ENCODE assay signal across 12 mouse cellular contexts in genomic region chr9:70924763-70925162, GRCm38 (mm10). TPM values are rescaled to one million over a fixed set of nuclear protein-coding genes. Genes with fewer than 3 reads are reported as not detected.
A peak's percentile ranks its signal among the peaks of the same experiment; 100 is the strongest.
DNase-seq lines count a peak whose midpoint lies in the region; ATAC-seq and TF ChIP-seq lines count a peak whose summit lies in the region.
"Had no signal": no experiment of that assay in that cellular context is flagged by ENCODE, and none has a peak within 500 bp of the region (broad histone marks: within the 10 kb centered on the region; RNA-seq: fewer than 3 reads in every experiment).

No protein-coding gene starts in this region.

- in situ Hi-C loops in Patski (cut with MboI; ENCODE audit: low pct_unique_long_range_greater_than_20kb), result no loop called here

- peak overlapping the region; percentile 83; the same call in 1 of the 2 replicates for H3K27ac ChIP-seq in heart, embryonic 10.5 days
- H3K27ac ChIP-seq in stomach, postnatal 0 days (replicated peaks), result no peak overlapping the region
- H3K27ac ChIP-seq: neural tube, embryonic 15.5 days had no signal

- no peak overlapping the region for H3K9ac ChIP-seq in stomach, postnatal 0 days (ENCODE audit: low read length)
- H3K9ac ChIP-seq: neural tube, embryonic 15.5 days had no signal

- H3K36me3 ChIP-seq in heart, embryonic 10.5 days, result no peaks in the 10 kb centered on the region
- H3K36me3 ChIP-seq in stomach, postnatal 0 days (ENCODE audit: control insufficient read depth, insufficient read depth, low read length), result no peaks in the 10 kb centered on the region
- H3K36me3 ChIP-seq: G1E; neural tube, embryonic 15.5 days had no signal

- no peak for DNase-seq in heart, embryonic 10.5 days (ENCODE audit: low spot score)
- no peak for DNase-seq in heart, adult 9 months (ENCODE audit: low spot score in 2 of 2)
- DNase-seq in spleen, adult 12 weeks (ENCODE audit: low spot score), result peak; percentile 32
- no peak for DNase-seq in spleen, postnatal 14 days (ENCODE audit: low spot score in 2 of 2)
- no peak for DNase-seq in Patski (ENCODE audit: low read depth, low spot score)
- no peak for DNase-seq in stomach, postnatal 0 days (ENCODE audit: low spot score)
- no peak for DNase-seq in urinary bladder, postnatal 4 days (ENCODE audit: low spot score in 2 of 2)
- DNase-seq: kidney, adult 18-20 months; left cerebral cortex, postnatal 4 days had no signal

- WGBS in heart, embryonic 10.5 days, result 85% methylated on average over 3 of the region's 3 CpGs
- 93% methylated on average over 3 of the region's 3 CpGs for WGBS in stomach, postnatal 0 days

- no peak for ATAC-seq in Patski
- ATAC-seq in stomach, postnatal 0 days (ENCODE audit: low FRiP score, low TSS enrichment), result no peak
- ATAC-seq: midbrain, embryonic 16.5 days had no signal

- no peaks in the 10 kb centered on the region for H3K27me3 ChIP-seq in heart, embryonic 10.5 days (ENCODE audit: insufficient read depth, poor library complexity, severe bottlenecking)
- H3K27me3 ChIP-seq in Patski, result no peaks in the 10 kb centered on the region
- H3K27me3 ChIP-seq in stomach, postnatal 0 days (ENCODE audit: control insufficient read depth, insufficient read depth, low read length), result no peaks in the 10 kb centered on the region
- H3K27me3 ChIP-seq: neural tube, embryonic 15.5 days had no signal

- POLR2A ChIA-PET in Patski (lab: Charles Lee), result no interaction called here

- H3K4me1 ChIP-seq in heart, embryonic 10.5 days, result peaks cover 33% of the 10 kb centered on the region
- H3K4me1 ChIP-seq in stomach, postnatal 0 days (replicated peaks; ENCODE audit: control insufficient read depth, insufficient read depth), result peaks cover 3% of the 10 kb centered on the region; the same call in 1 of the 2 replicates

- no peak overlapping the region for H3K4me2 ChIP-seq in stomach, postnatal 0 days (replicated peaks; ENCODE audit: low read depth)
- H3K4me2 ChIP-seq: neural tube, embryonic 15.5 days had no signal

- no peak for TF ChIP-seq EP300 in stomach, postnatal 0 days (optimal IDR thresholded peaks at IDR 0.05)

- CTCF ChIA-PET in Patski (lab: Charles Lee), result interaction anchor here (1.2 kb wide), 1 partner anchor 27 kb away, joined by 3 read pairs; the partner anchor contains the start of gene Lipc

- H3K4me3 ChIP-seq in heart, embryonic 10.5 days, result no peak overlapping the region
- no peak overlapping the region for H3K4me3 ChIP-seq in stomach, postnatal 0 days (ENCODE audit: low read depth, low read length)
- H3K4me3 ChIP-seq: neural tube, embryonic 15.5 days had no signal

- H3K9me3 ChIP-seq in heart, embryonic 10.5 days, result no peaks in the 10 kb centered on the region
- H3K9me3 ChIP-seq in stomach, postnatal 0 days (ENCODE audit: control insufficient read depth, low read length), result no peaks in the 10 kb centered on the region
- H3K9me3 ChIP-seq: G1E; neural tube, embryonic 15.5 days had no signal

- peak; percentile 56 for TF ChIP-seq CTCF in Patski (IDR thresholded peaks at IDR 0.05)
- peak; percentile 52 for TF ChIP-seq CTCF in stomach, postnatal 0 days (IDR thresholded peaks at IDR 0.05; ENCODE audit: low read depth)

RNA-seq across cellular contexts. Expression of gene Lipc, which starts 27.3 kb away (rescaled TPM):
- 0.11 and 1.9 TPM in 2 replicates for polyA plus RNA-seq in heart, embryonic 10.5 days (2016; fragmentation: Nextera tagmentation; extraction: Ambion mirVana)
- 0.17 TPM for polyA plus RNA-seq in Patski (2021)
- polyA plus RNA-seq in stomach, postnatal 0 days (2015; fragmentation: Nextera tagmentation; extraction: Ambion mirVana), result 1.2 and 1.4 TPM in 2 replicates
- polyA plus RNA-seq: G1E had no signal
